Mouse (Mus musculus) CD4-positive, CD25-positive, alpha-beta regulatory T cell, adult 4 months (primary cell): ENCODE measurements around the gene Clic6. TPM values are rescaled to one million over a fixed set of nuclear protein-coding genes. Genes with fewer than 3 reads are reported as not detected.
A peak's percentile ranks its signal among the peaks of the same experiment; 100 is the strongest.

ENCODE experiments used
- ATAC-seq: one replicate; pipeline ENCODE4 v1.8.0; 2017
- polyA plus RNA-seq, 2 experiments: library from polyadenylated mRNA; unstranded; fragments of 100-300 nt; shearing (Covaris generic); gene quantifications; one replicate each; pipeline ENCODE4 v1.2.1; 2017

Gene Clic6
- polyA plus RNA-seq, 2 experiments from 2014 or later = not detected

DNA sequence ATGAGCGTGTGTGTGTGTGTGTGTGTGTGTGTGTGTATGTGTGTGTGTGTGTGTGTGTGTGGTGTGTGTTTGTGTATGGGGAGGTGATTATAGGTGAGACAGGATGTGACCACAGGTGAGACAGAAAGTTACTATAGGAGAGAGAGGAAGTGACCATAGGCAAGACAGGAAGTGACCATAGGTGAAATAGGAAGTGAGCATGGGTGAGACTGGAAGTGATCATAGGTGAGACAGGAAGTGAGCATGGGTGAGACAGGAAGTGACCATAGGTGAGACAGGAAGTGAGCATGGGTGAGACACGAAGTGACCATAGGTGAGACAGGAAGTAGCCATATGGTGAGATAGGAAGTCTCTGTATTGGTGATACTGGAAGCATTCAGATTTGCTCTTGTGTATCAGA, 49.7 kb downstream of the Clic6 start:
- no peak for ATAC-seq

DNA sequence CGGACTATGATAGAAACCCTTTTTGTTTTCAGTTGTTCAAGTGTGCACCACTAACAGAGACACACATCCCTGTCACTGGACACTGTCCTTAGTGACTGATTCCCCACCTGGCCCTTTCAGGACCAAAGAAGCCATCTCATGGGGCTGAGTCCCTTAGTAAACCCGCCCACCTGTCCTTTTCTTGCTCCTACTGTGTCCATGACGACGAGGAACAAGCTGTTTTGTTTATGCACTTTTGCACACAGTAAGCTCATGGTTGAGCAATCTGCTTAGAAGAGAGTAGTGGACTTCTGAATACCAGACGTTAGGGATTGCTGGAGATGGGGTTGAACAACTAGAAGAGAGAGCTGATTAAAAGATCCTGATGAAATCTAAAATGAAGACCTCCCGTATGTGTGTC, 52.8 kb downstream of the Clic6 start:
- ATAC-seq = no peak

DNA sequence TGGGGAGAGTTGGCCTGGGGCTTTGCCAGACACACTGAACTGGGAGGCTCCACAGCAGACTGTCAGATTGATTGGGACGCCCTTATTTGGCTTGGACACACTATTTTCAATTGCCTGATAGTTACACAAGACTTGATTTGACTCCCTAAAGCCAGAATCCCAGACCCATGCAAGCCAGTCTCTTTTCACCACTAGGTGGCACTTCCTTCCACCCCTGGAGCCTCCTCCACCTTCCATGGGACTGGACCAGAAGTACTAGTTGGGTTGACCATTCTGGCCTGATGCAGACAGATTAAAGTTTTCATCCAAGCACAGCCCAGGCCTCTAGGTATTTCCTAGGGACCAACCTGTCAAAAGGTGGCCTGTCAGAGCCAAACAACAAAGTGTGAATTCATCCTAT, 58.7 kb downstream of the Clic6 start:
- ATAC-seq = no peak

- ATAC-seq = no peak
These were observed 63.1 kb downstream of the Clic6 start for GRCm38 (mm10) chr16:92548651-92549050.

- no peak for ATAC-seq
These were observed 66.0 kb downstream of the Clic6 start for GRCm38 (mm10) chr16:92551266-92552105.

DNA sequence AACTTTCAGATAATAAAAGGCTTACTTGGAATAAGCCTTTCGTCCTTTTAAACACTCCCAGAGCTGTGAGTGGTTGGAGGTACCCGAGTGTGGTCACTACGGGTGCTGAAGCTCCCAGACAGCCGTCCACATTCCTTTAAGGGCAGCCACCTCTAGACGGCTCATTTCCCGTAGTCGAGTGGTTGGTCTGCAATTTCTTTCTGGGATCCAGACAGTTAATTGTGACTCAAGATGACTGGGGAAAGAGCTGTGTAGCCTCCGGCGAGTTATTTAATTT, 66.5 kb downstream of the Clic6 start:
- no peak for ATAC-seq

DNA sequence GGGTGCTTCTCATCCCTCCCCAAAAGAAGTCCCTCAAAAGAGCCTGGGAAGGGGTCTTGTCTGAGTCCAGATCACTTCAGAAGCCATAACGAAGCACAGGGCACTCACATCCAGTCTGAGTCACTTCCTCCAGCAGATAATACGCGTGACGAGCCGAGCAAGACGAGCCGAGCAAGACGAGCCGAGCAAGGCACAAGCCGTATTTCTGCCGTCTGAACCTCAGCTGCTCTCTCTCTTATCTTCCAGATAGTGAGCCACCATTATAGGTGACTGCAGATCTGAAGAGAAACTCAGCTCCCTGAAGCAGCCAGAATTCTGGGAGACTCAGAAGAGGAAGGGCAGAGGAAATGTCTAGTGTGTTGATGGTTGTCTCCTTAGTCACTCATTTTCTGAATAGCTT, 67.3 kb downstream of the Clic6 start:
- ATAC-seq = no peak

GRCm38 (mm10) chr16:92555051-92555450, 69.5 kb downstream of the Clic6 start:
- ATAC-seq = no peak

DNA sequence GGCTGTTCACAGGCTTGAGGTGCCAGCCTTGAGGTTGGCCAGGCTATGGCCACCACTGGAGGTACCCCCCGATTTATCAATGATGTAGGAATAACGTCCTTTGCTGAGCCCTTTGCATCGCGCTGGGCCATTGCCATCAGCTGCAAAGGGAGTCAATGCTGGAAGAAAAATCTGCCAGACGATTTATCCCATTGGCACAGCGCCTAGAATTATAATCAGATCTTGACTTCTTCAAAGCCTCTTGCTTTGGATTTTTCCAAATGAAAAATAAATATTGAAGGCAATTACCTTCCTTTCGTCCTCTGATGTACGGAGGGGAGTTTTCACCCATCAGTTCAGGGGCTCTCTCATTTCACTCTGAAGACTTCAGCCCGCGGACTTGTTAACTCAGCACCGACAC, 79.8 kb downstream of the Clic6 start:
- ATAC-seq = no peak

DNA sequence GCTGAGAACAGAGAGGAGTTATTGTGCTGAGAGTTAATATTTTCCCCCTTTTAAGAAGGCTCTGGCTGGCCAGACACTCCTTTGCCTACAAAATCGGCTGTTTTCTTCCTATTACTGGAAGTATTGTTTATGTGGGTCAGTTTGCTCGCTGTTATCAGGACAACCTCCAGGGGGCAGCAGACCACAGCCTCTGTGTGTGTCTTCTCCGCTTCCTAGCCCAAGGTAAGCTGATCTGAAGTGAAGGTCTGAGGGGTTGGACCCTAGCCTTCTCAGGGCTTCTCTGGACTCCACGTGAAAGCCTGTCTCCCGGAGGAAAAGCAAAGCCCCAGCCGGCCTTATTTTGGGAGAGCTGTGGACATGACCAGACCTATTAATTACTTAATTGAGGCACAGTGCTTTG, 80.2 kb downstream of the Clic6 start:
- peak; percentile 69 for ATAC-seq

- no peak for ATAC-seq
These were observed 80.6 kb downstream of the Clic6 start for GRCm38 (mm10) chr16:92566146-92566545.

GRCm38 (mm10) chr16:92571246-92571645, 85.7 kb downstream of the Clic6 start:
- ATAC-seq = no peak

- ATAC-seq = no peak
These were observed 87.7 kb downstream of the Clic6 start for GRCm38 (mm10) chr16:92573193-92573592.

DNA sequence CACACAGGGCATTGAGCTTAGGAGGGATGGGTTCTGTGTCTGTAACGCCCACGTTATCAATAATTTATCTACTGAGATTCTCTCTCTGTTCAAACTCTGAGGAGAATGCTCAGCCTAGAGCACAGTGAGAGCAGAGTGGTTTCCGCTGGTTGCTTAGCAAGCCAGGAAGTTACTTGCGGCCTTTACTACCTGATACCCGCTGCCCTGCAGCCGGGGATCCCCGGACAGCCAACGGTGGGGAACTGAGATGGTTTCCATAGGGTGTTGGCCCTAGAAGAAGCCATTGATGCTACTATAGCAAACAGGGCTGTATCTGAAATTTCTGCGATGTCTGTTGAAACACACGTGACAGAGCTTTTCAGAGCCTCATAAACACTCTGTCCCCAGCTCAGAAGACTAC, 90.3 kb downstream of the Clic6 start:
- peak; percentile 68 for ATAC-seq

- ATAC-seq = no peak
These were observed 91.8 kb downstream of the Clic6 start for GRCm38 (mm10) chr16:92577381-92577780.

- ATAC-seq = no peak
These were observed 93.5 kb downstream of the Clic6 start for GRCm38 (mm10) chr16:92578915-92579653.

GRCm38 (mm10) chr16:92580981-92581380, 95.4 kb downstream of the Clic6 start:
- ATAC-seq = no peak

DNA sequence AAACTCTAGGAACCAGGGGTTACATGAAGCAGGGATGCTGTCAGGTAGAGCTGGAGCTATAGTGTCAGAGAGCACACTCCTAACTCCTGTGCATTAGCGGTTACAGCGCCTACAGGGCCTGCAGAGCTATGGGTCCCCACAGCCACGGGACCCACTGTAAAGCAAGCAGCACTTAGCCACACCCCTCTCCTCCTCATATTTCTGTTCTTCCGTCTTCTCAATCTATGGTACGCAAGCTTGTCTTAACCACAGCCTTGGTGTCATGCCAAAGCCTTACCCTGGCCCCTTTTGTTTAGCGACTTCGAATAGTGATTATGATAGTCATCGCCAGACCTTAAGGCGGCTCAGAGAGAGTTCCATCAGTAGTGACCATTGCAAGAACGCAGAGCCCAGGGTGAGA, 96.2 kb downstream of the Clic6 start:
- no peak for ATAC-seq

DNA sequence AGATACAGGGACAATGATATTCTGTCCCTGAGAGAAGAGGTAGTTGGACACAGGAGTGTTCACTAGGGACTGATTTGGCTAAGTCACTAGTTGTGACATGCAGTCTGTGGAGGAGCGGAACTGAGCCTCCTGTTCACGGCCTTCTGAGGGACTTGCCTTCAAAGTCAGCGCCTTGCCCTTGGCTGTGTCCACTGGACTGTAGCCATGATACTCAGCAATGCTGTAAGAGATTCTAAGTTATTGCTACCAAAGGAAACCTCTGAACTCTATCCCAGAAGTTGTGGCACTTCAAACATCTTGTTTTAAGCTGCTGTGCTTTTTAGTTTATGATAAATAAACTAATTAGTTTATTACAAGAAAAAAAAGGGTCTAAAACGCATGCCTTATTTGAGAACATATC, 102.3 kb downstream of the Clic6 start:
- ATAC-seq = no peak

Other genes with a start within 250 kb of the Clic6 start
- gene Kcne2, start 193.3 kb upstream of the Clic6 start, polyA plus RNA-seq = not detected
- gene Smim11, start 184.4 kb upstream of the Clic6 start, polyA plus RNA-seq = 100 to 1,000 TPM; 134 to 149 TPM
- gene Fam243, start 164.3 kb upstream of the Clic6 start, polyA plus RNA-seq = not detected
- gene Kcne1, start 126.3 kb upstream of the Clic6 start, polyA plus RNA-seq = not detected
- 1 to 10 TPM; 1.2 to 2.7 TPM for gene Rcan1, start 14.9 kb upstream of the Clic6 start, polyA plus RNA-seq